Mouse (Mus musculus) kidney, embryonic 15.5 days (tissue): ENCODE data around the gene Gm813. TPM values are rescaled to one million over a fixed set of nuclear protein-coding genes. Genes with fewer than 3 reads are reported as not detected.

Experiments
- ATAC-seq: fragments of 200-750 bp; cut with Nextera tagmentation; replicated peaks from 2 replicates; pipeline ENCODE4 v1.8.0; 2017; ENCODE audit warnings: moderate TSS enrichment; ENCODE audit not compliant: low FRiP score
- H3K27ac ChIP-seq: fragments of 300-500 bp; sonication (generic); 2 replicates; pipeline ENCODE4 v1.5.1; 2015; ENCODE audit warnings: mild to moderate bottlenecking, inconsistent platforms
- H3K27me3 ChIP-seq: fragments of 300-500 bp; sonication (generic); 2 replicates; pipeline ENCODE4 v1.6.1; 2015; ENCODE audit warnings: inconsistent platforms
- H3K36me3 ChIP-seq: fragments of 300-500 bp; sonication (generic); 2 replicates; pipeline ENCODE4 v1.6.1; 2015; ENCODE audit warnings: inconsistent platforms
- H3K4me1 ChIP-seq: fragments of 300-500 bp; sonication (generic); 2 replicates; pipeline ENCODE4 v1.6.1; 2015; ENCODE audit warnings: inconsistent platforms
- H3K4me2 ChIP-seq: fragments of 300-500 bp; sonication (generic); 2 replicates; pipeline ENCODE4 v1.6.1; 2015; ENCODE audit warnings: moderate library complexity, mild to moderate bottlenecking, inconsistent platforms
- H3K4me3 ChIP-seq: fragments of 300-500 bp; sonication (generic); replicated peaks from 2 replicates; pipeline ENCODE4 v1.5.1; 2015; ENCODE audit warnings: mild to moderate bottlenecking, inconsistent platforms
- H3K9ac ChIP-seq: fragments of 300-500 bp; sonication (generic); 2 replicates; pipeline ENCODE4 v1.6.1; 2015; ENCODE audit warnings: mild to moderate bottlenecking, inconsistent platforms
- H3K9me3 ChIP-seq: fragments of 300-500 bp; sonication (generic); replicated peaks from 2 replicates; pipeline ENCODE4 v1.6.1; 2016; ENCODE audit warnings: inconsistent platforms
- WGBS: fragments of 180-500 bp; shearing (Covaris S2); methylation state at CpG from one replicate; pipeline ENCODE4 v1.1.7; 2015; ENCODE audit warnings: mixed read lengths; 5-methylcytosine and 5-hydroxymethylcytosine counted together
- polyA plus RNA-seq: library from polyadenylated mRNA; unstranded; fragments of >200 nt; fragmentation: Nextera tagmentation; extraction: Ambion mirVana; gene quantifications from 2 replicates; pipeline ENCODE4 v1.2.1, GENCODE M21; 2015

Gene Gm813
- polyA plus RNA-seq, 1 experiment from 2014 or later: not detected

- H3K36me3 ChIP-seq: no peaks in the 10 kb centered on the region
- H3K4me1 ChIP-seq: no peaks in the 10 kb centered on the region
- no peaks in the 10 kb centered on the region for H3K27me3 ChIP-seq
- H3K9me3 ChIP-seq: no peaks in the 10 kb centered on the region
- no peak overlapping the region for H3K9ac ChIP-seq
- no peak overlapping the region for H3K27ac ChIP-seq
- ATAC-seq: no peak
- no peak overlapping the region for H3K4me3 ChIP-seq
- WGBS: 87% methylated on average over 6 of the region's 6 CpGs
- H3K4me2 ChIP-seq: no peak overlapping the region
Measured at GRCm38 (mm10) chr16:58600846-58601245, 15.9 kb downstream of the Gm813 start.

DNA sequence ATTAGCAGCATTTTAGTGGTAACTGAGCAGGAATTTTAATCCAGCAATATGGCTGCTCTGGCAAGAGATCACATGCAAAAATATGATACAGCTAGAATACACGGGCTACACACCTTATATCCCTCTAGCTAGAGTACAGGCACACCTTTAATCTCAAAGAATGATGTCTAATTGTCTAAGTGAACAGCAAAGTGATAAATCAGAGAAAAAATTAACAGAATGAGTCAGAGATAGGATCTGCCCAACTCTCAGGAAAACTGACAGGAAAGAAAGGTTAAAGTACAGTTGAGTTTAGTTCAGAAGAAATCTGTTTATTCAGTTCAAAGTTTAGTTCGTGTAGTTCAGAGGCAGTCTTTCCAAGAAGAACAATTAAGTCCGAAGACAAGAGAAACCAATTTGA is 25.5 kb downstream of the Gm813 start:
- 65% methylated on average over 3 of the region's 3 CpGs for WGBS

DNA sequence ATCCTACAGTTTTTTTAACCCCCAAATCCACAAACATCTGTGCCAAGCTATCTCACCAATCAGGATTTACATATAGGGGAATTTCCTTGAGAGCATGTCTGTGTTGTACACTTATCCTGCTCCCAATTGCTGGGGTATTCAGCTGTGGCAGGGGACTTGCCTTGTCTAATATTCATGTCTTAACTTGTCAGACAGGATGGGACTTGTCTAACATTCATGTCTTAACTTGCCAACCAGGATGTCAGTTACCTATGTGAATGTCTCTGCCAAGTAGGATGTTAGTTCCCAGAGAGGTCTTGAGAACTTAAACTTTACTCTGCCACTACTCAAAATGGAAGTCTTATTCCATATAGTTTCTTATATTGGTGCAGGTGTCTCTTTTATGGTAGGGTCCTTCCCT is 27.3 kb downstream of the Gm813 start:
- H3K9me3 ChIP-seq: 0 out of 2 replicates have a peak, but pooled peaks cover 2% of the 10 kb centered on the region
- H3K36me3 ChIP-seq: no peaks in the 10 kb centered on the region
- H3K4me2 ChIP-seq: no peak overlapping the region
- no peak overlapping the region for H3K27ac ChIP-seq
- H3K9ac ChIP-seq: no peak overlapping the region
- no peaks in the 10 kb centered on the region for H3K4me1 ChIP-seq
- no peaks in the 10 kb centered on the region for H3K27me3 ChIP-seq
- no peak for ATAC-seq
- no peak overlapping the region for H3K4me3 ChIP-seq

More for the DNA sequence above, 25.5 kb downstream of the Gm813 start:
- 0 out of 2 replicates have a peak, but pooled peaks cover 2% of the 10 kb centered on the region for H3K9me3 ChIP-seq
- no peak overlapping the region for H3K9ac ChIP-seq
- no peaks in the 10 kb centered on the region for H3K4me1 ChIP-seq
- no peaks in the 10 kb centered on the region for H3K27me3 ChIP-seq
- H3K4me2 ChIP-seq: no peak overlapping the region
- H3K4me3 ChIP-seq: no peak overlapping the region
- H3K36me3 ChIP-seq: no peaks in the 10 kb centered on the region
- H3K27ac ChIP-seq: no peak overlapping the region
- no peak for ATAC-seq

- Histone ChIP-seq H3K9me3 (no peaks in the 10 kb centered on the region), H3K27ac (no peak overlapping the region), H3K36me3 (no peaks in the 10 kb centered on the region), H3K4me3 (no peak overlapping the region), H3K4me2 (no peak overlapping the region), H3K9ac (no peak overlapping the region), H3K4me1 (no peaks in the 10 kb centered on the region), H3K27me3 (no peaks in the 10 kb centered on the region)
- no peak for ATAC-seq
- 89% methylated on average over 6 of the region's 6 CpGs for WGBS
Measured at GRCm38 (mm10) chr16:58573949-58574722, 42.6 kb downstream of the Gm813 start.

DNA sequence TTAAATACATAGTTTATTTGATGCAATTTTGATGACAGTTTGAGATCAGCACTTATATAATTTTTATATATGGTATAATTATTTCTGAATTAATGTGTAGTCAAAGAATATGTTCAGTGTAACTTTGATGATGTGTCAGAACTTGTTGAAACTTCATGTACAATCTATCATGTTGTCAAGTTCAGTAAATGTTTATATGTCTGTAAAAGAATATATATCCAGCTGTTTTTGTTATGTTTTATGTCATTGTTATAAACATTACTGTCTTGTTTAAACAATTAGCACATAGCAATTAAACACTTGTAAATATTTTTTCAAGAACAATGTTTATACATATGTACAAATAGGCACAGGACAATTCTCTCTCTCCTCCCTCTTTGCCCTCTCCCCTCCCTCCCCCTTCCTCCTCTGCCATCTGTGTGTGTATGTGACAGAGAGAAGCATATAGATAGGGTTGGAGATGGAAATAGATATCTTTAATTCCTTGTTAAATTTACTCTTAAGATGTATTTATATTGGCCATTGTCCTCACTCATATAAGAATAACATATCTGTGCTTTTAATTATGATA is 46.0 kb downstream of the Gm813 start:
- H3K4me3 ChIP-seq: no peak overlapping the region
- H3K27me3 ChIP-seq: no peaks in the 10 kb centered on the region
- no peaks in the 10 kb centered on the region for H3K4me1 ChIP-seq
- H3K27ac ChIP-seq: no peak overlapping the region
- H3K4me2 ChIP-seq: no peak overlapping the region
- no peaks in the 10 kb centered on the region for H3K9me3 ChIP-seq
- no peaks in the 10 kb centered on the region for H3K36me3 ChIP-seq
- no peak overlapping the region for H3K9ac ChIP-seq
- ATAC-seq: no peak

Other genes starting within 250 kb of the Gm813 start
- 4.0 and 4.8 TPM in 2 replicates for gene Dcbld2, start 208.5 kb downstream of the Gm813 start, polyA plus RNA-seq
- gene St3gal6, start 92.7 kb downstream of the Gm813 start, polyA plus RNA-seq: 71.9 and 75.2 TPM in 2 replicates
- gene E330017A01Rik, start 21.8 kb upstream of the Gm813 start, polyA plus RNA-seq: not detected in 2 replicates
- 38.0 and 39.1 TPM in 2 replicates for gene Cpox, start 53.3 kb upstream of the Gm813 start, polyA plus RNA-seq
- gene Gpr15, start 102.1 kb upstream of the Gm813 start, polyA plus RNA-seq: not detected in 2 replicates
- 108 and 111 TPM in 2 replicates for gene Cldnd1, start 110.9 kb upstream of the Gm813 start, polyA plus RNA-seq
- not detected in 2 replicates for gene Olfr172, start 146.2 kb upstream of the Gm813 start, polyA plus RNA-seq
- not detected in 2 replicates for gene Olfr173, start 183.3 kb upstream of the Gm813 start, polyA plus RNA-seq
- not detected in 2 replicates for gene Olfr175-ps1, start 209.8 kb upstream of the Gm813 start, polyA plus RNA-seq